Mouse (Mus musculus) neutrophil, adult 5-6 weeks (primary cell): ENCODE data around the gene Nos1. TPM values are rescaled to one million over a fixed set of nuclear protein-coding genes. Genes with fewer than 3 reads are reported as not detected.

Source experiments
- ATAC-seq: fragments of 151-379, 151-347 bp; 2 replicates; pipeline ENCODE4 v1.8.0; 2017; ENCODE audit warnings: mild to moderate bottlenecking, moderate TSS enrichment; ENCODE audit not compliant: insufficient number of reproducible peaks, poor library complexity, low FRiP score, severe bottlenecking; ENCODE audit errors: extremely low read depth
- total RNA-seq: library from RNA; stranded (forward); fragments of 200-1000 nt; gene quantifications from 2 replicates; pipeline ENCODE4 v1.2.3, GENCODE M21; 2017

Gene Nos1
- total RNA-seq = not detected in 2 replicates

GRCm38 (mm10) chr5:117780681-117781080, at the start of gene Nos1:
TSS of gene Nos1 (plus strand) at chr5:117781032.
- no peak for ATAC-seq

GRCm38 (mm10) chr5:117731311-117731710, 49.5 kb upstream of the Nos1 start:
- no peak for ATAC-seq

- no peak for ATAC-seq
Observed at GRCm38 (mm10) chr5:117744654-117745178, 36.1 kb upstream of the Nos1 start.

GRCm38 (mm10) chr5:117749353-117749752, 31.5 kb upstream of the Nos1 start:
- ATAC-seq = no peak

- ATAC-seq = no peak
Observed at GRCm38 (mm10) chr5:117757696-117758482, 22.9 kb upstream of the Nos1 start.

- ATAC-seq = no peak
Observed at GRCm38 (mm10) chr5:117761181-117761832, 19.5 kb upstream of the Nos1 start.

- no peak for ATAC-seq
Observed at GRCm38 (mm10) chr5:117764496-117764895, 16.3 kb upstream of the Nos1 start.

- ATAC-seq = no peak
Observed at GRCm38 (mm10) chr5:117779175-117779574, 1.7 kb upstream of the Nos1 start.

- ATAC-seq = no peak
Observed at GRCm38 (mm10) chr5:117781178-117781577, 346 bp downstream of the Nos1 start.

GRCm38 (mm10) chr5:117790071-117790470, 9.2 kb downstream of the Nos1 start:
- no peak for ATAC-seq

- no peak for ATAC-seq
Observed at GRCm38 (mm10) chr5:117791875-117792274, 11.0 kb downstream of the Nos1 start.

- ATAC-seq = no peak
Observed at GRCm38 (mm10) chr5:117800849-117801248, 20.0 kb downstream of the Nos1 start.

GRCm38 (mm10) chr5:117802071-117802521, 21.3 kb downstream of the Nos1 start:
- no peak for ATAC-seq

- no peak for ATAC-seq
Observed at GRCm38 (mm10) chr5:117803551-117803950, 22.7 kb downstream of the Nos1 start.

GRCm38 (mm10) chr5:117810930-117811329, 30.1 kb downstream of the Nos1 start:
- ATAC-seq = no peak

- no peak for ATAC-seq
Observed at GRCm38 (mm10) chr5:117818800-117819199, 38.0 kb downstream of the Nos1 start.

GRCm38 (mm10) chr5:117820445-117820844, 39.6 kb downstream of the Nos1 start:
- ATAC-seq = no peak

- ATAC-seq = no peak
Observed at GRCm38 (mm10) chr5:117823811-117824210, 43.0 kb downstream of the Nos1 start.

GRCm38 (mm10) chr5:117824486-117824885, 43.7 kb downstream of the Nos1 start:
- ATAC-seq = no peak

GRCm38 (mm10) chr5:117825336-117825735, 44.5 kb downstream of the Nos1 start:
- no peak for ATAC-seq
